Mouse (Mus musculus): ENCODE data around the gene Duoxa1. TPM values are rescaled to one million over a fixed set of nuclear protein-coding genes. Genes with fewer than 3 reads are reported as not detected.

Gene Duoxa1
- polyA plus RNA-seq, 1 experiment from 2014 or later = not detected

DNA sequence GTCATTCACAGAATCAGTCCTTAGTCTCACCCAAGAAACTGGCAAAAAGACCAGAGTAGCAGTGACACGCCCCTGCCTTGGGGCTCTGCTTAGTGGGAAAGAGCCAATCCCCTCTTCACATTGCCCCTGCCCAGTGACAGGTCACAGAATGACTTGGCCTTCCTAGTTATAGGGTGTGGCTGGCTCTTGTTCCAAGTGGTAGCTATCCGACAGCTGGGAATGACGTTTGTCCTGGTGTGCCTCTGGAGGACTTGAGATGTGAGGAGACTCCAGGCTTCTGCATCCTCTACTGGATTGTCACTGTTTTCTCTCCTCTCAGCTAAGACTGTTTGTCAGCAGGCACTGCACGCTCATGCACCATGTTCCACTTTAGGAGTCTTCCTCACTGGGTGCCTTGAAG lies 3.9 kb upstream of the Duoxa1 start:
- Histone ChIP-seq H3K27ac (ENCODE audit: low read depth, low read length) (no peak overlapping the region), H3K27me3 (ENCODE audit: control insufficient read depth, insufficient read depth, low read length) (peaks cover 20% of the 10 kb centered on the region), H3K4me3 (ENCODE audit: low read depth, low read length) (no peak overlapping the region), H3K9ac (ENCODE audit: low read length) (no peak overlapping the region), H3K9me3 (ENCODE audit: control insufficient read depth, low read length) (no peaks in the 10 kb centered on the region), H3K4me1 (ENCODE audit: control insufficient read depth, insufficient read depth, low read length) (no peaks in the 10 kb centered on the region), H3K4me2 (ENCODE audit: low read depth) (no peak overlapping the region), H3K36me3 (ENCODE audit: control insufficient read depth, insufficient read depth, low read length) (no peaks in the 10 kb centered on the region)
- no peak for ATAC-seq (ENCODE audit: insufficient read depth, low FRiP score, low TSS enrichment)
- 64% methylated on average over 4 of the region's 4 CpGs for WGBS
- no peak for DNase-seq (ENCODE audit: low spot score)

DNA sequence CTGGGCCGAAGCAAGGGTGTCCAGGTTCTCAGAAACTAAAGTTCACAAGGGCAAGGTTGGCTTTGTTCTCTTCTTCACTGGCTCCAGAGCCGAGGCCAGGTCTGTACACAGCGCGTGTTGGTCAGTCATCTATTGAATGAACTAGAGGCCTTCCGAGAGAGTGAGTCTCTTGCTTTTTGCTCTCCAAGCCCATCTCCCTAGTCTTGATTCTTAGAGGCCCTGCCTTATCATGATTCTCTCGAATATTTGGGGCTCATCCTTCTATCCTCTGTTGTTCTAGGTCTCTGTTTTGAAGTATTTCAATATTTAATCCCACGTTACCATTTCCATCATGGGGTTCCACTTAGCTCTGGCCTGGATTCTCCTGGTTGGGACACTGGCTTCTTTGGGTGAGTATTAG lies 1.8 kb upstream of the Duoxa1 start, which contains the start of gene Duox1:
Gene Duox1, plus strand, starts transcription at position 301 of the 400 bp plus-strand sequence.
- ATAC-seq (ENCODE audit: insufficient read depth, low FRiP score, low TSS enrichment) = no peak
- peaks cover 22% of the 10 kb centered on the region for H3K27me3 ChIP-seq (ENCODE audit: control insufficient read depth, insufficient read depth, low read length)

DNA sequence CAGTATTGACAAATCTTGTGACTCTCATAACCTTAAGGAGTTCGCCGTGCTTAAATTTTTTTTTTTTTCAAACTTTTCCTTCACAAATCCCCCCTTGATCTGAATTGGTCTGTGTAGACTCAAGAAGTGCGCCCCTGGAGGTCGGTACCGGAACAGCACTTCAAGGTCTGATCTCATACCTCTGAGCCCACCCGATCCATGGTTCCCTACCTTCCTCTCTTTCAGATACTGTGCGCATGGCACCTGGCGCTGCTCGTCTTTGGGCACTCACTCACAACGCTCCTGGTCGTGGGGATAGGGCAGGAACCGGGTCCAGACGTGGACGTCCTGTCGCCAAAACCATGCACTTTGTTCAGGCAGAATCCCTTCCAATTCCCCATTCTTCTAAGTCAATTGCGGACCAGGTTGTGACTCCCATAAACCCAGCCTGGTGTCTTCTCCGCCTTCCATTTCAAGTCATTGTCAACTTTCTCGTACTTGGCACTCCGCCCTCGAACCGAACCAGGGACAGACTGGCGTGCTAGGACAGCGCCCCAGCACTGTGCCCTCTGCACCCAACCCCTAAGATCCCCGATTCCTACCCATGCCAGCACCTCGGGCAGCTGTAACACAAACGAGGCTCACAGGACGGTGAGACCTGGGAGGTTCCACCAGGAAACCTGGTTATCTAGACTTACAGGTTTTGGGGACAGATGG lies 660 bp downstream of the Duoxa1 start:
- Histone ChIP-seq H3K4me3 (ENCODE audit: low read depth, low read length) (peak overlapping the region; percentile 6), H3K4me1 (ENCODE audit: control insufficient read depth, insufficient read depth, low read length) (no peaks in the 10 kb centered on the region), H3K27me3 (ENCODE audit: control insufficient read depth, insufficient read depth, low read length) (peaks cover 22% of the 10 kb centered on the region), H3K9ac (ENCODE audit: low read length) (no peak overlapping the region), H3K9me3 (ENCODE audit: control insufficient read depth, low read length) (no peaks in the 10 kb centered on the region), H3K36me3 (ENCODE audit: control insufficient read depth, insufficient read depth, low read length) (no peaks in the 10 kb centered on the region), H3K4me2 (ENCODE audit: low read depth) (peak overlapping the region; percentile 9; the same call in 1 of the 2 replicates), H3K27ac (ENCODE audit: low read depth, low read length) (no peak overlapping the region)
- ATAC-seq (ENCODE audit: insufficient read depth, low FRiP score, low TSS enrichment) (peak; percentile 60; the same call in 1 of the 2 replicates), DNase-seq (ENCODE audit: low spot score) (peak; percentile 73)
- 3% methylated on average over 27 of the region's 27 CpGs for whole genome bisulfite sequencing

More for the DNA sequence above, 1.8 kb upstream of the Duoxa1 start, which contains the start of gene Duox1:
- DNase-seq (ENCODE audit: low spot score) = no peak
- Histone ChIP-seq H3K4me2 (ENCODE audit: low read depth) (no peak within 1 kb of the TSS), H3K9ac (ENCODE audit: low read length) (no peak within 1 kb of the TSS), H3K36me3 (ENCODE audit: control insufficient read depth, insufficient read depth, low read length) (no peaks in the 10 kb centered on the region), H3K4me1 (ENCODE audit: control insufficient read depth, insufficient read depth, low read length) (no peaks in the 10 kb centered on the region), H3K9me3 (ENCODE audit: control insufficient read depth, low read length) (no peaks in the 10 kb centered on the region), H3K4me3 (ENCODE audit: low read depth, low read length) (no peak within 1 kb of the TSS), H3K27ac (ENCODE audit: low read depth, low read length) (no peak within 1 kb of the TSS)
- 82% methylated on average over 7 of the region's 7 CpGs for WGBS

DNA sequence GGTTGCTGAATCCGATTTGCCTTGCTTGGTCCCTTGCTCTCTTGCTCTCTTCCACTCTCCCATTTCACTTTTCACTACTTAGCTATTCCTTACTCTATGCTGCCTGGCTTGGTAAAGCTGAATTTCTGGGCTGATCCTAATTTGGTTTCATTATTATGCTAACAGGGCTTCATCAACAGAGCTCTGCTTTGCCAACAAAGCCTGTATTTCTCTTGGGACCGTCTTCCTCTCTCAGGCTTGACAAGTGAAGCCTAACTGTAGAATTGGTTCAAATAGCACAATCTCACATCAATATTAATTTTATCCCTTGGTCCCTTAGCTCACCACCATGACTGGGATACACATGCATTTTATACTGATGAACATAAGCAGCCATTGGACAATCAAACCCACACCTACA lies 2.0 kb downstream of the Duoxa1 start:
- no peaks in the 10 kb centered on the region for H3K9me3 ChIP-seq (ENCODE audit: control insufficient read depth, low read length)
- H3K4me3 ChIP-seq (ENCODE audit: low read depth, low read length) = no peak overlapping the region
- H3K36me3 ChIP-seq (ENCODE audit: control insufficient read depth, insufficient read depth, low read length) = no peaks in the 10 kb centered on the region
- no peak overlapping the region for H3K4me2 ChIP-seq (ENCODE audit: low read depth)
- DNase-seq (ENCODE audit: low spot score) (no peak), ATAC-seq (ENCODE audit: insufficient read depth, low FRiP score, low TSS enrichment) (no peak)
- WGBS = 60% methylated on average over 2 of the region's 2 CpGs
- no peak overlapping the region for H3K27ac ChIP-seq (ENCODE audit: low read depth, low read length)
- H3K27me3 ChIP-seq (ENCODE audit: control insufficient read depth, insufficient read depth, low read length) = peaks cover 22% of the 10 kb centered on the region
- H3K9ac ChIP-seq (ENCODE audit: low read length) = no peak overlapping the region
- no peaks in the 10 kb centered on the region for H3K4me1 ChIP-seq (ENCODE audit: control insufficient read depth, insufficient read depth, low read length)

DNA sequence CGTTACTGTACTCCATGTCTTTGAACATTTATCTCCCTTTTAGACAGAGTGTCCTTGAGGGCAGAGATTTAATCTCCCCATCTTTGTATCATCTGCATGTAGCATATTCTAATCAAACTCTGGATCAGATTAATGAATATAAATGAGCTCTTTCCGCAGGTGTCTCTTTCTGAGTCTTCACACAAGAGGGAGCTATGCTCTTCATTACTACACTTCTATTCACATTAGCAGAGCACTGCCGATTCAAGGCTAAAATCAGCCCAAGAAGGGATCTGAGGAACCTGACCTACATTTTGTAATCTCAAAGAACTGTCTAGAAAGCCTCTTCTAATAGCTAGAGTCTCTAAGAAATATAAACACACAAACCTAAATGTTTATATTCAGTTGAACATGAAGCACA lies 3.9 kb downstream of the Duoxa1 start:
- peaks cover 22% of the 10 kb centered on the region for H3K27me3 ChIP-seq (ENCODE audit: control insufficient read depth, insufficient read depth, low read length)
- DNase-seq (ENCODE audit: low spot score) = no peak
- no peak for ATAC-seq (ENCODE audit: insufficient read depth, low FRiP score, low TSS enrichment)
- no peak overlapping the region for H3K9ac ChIP-seq (ENCODE audit: low read length)
- H3K36me3 ChIP-seq (ENCODE audit: control insufficient read depth, insufficient read depth, low read length) = no peaks in the 10 kb centered on the region
- no peaks in the 10 kb centered on the region for H3K4me1 ChIP-seq (ENCODE audit: control insufficient read depth, insufficient read depth, low read length)
- H3K4me3 ChIP-seq (ENCODE audit: low read depth, low read length) = no peak overlapping the region
- no peaks in the 10 kb centered on the region for H3K9me3 ChIP-seq (ENCODE audit: control insufficient read depth, low read length)
- no peak overlapping the region for H3K27ac ChIP-seq (ENCODE audit: low read depth, low read length)
- H3K4me2 ChIP-seq (ENCODE audit: low read depth) = no peak overlapping the region
- 54% methylated on average over 3 of the region's 3 CpGs for WGBS

DNA sequence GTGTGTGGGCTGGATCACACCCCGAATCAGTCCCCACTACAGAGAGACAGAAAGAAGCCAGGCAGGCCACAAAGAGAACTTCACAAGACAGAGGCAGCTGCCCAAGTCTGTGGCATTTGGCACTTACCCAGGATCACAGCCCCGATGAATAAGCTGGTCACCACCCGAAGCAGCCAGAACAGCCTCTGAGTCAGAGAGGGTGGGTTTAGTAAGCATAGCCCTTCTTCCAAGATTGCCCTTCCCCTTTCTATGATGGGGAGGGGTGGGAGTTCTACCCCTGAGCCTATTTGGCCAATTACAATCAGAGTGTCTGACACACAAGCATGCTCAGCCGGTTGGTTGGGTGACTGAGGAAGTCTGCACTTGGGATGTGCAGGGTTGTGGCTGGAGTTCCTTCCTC lies 7.3 kb downstream of the Duoxa1 start:
- Histone ChIP-seq H3K27me3 (ENCODE audit: control insufficient read depth, insufficient read depth, low read length) (peaks cover 14% of the 10 kb centered on the region), H3K4me2 (ENCODE audit: low read depth) (no peak overlapping the region), H3K36me3 (ENCODE audit: control insufficient read depth, insufficient read depth, low read length) (no peaks in the 10 kb centered on the region), H3K9ac (ENCODE audit: low read length) (no peak overlapping the region), H3K9me3 (ENCODE audit: control insufficient read depth, low read length) (no peaks in the 10 kb centered on the region), H3K27ac (ENCODE audit: low read depth, low read length) (no peak overlapping the region), H3K4me3 (ENCODE audit: low read depth, low read length) (no peak overlapping the region), H3K4me1 (ENCODE audit: control insufficient read depth, insufficient read depth, low read length) (no peaks in the 10 kb centered on the region)
- DNase-seq (ENCODE audit: low spot score) = no peak
- no peak for ATAC-seq (ENCODE audit: insufficient read depth, low FRiP score, low TSS enrichment)
- WGBS = 58% methylated on average over 4 of the region's 4 CpGs

DNA sequence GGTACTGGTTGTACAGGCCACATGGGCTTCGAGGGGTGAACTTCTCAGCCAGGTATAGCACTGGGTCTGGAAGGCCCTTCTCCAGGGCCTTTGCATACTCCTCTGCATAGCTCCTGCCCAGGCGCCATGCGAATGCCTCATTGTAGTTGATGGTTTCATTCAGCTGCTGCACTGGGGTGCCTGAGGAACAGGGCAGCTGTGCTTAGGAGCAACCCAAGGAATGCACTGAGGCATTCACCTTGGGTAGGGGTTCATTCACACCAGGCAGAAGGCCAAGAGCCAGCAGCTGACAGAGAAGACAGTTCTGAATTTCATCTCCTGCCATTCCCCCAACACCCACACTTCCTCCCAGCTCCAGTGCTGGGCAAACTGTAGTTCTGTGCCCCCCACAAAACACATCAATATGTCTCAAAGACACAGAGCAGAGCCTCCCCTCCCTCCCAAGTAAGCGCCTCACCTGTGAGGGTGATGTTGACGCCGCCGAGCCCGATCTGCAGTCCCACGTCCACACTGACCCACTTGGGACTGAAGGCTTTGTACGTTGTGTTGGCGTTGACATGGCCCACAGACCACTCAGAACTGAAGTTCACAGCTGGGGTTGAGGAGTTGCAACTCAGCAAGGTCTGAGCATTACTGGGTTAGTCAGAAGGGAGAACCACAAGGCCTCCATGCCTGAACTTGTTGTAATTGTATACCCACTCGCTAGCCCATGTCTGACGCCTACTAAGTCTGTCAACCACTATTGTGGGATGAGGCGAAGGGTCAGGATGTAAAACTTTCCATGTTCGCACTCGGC lies 8.2 kb downstream of the Duoxa1 start:
- peaks cover 23% of the 10 kb centered on the region for H3K27me3 ChIP-seq (ENCODE audit: control insufficient read depth, insufficient read depth, low read length)
- H3K4me1 ChIP-seq (ENCODE audit: control insufficient read depth, insufficient read depth, low read length) = no peaks in the 10 kb centered on the region
- H3K4me2 ChIP-seq (ENCODE audit: low read depth) = no peak overlapping the region
- WGBS = 87% methylated on average over 16 of the region's 16 CpGs
- H3K4me3 ChIP-seq (ENCODE audit: low read depth, low read length) = no peak overlapping the region
- H3K36me3 ChIP-seq (ENCODE audit: control insufficient read depth, insufficient read depth, low read length) = no peaks in the 10 kb centered on the region
- no peaks in the 10 kb centered on the region for H3K9me3 ChIP-seq (ENCODE audit: control insufficient read depth, low read length)
- ATAC-seq (ENCODE audit: insufficient read depth, low FRiP score, low TSS enrichment) (no peak), DNase-seq (ENCODE audit: low spot score) (no peak)
- no peak overlapping the region for H3K27ac ChIP-seq (ENCODE audit: low read depth, low read length)
- H3K9ac ChIP-seq (ENCODE audit: low read length) = no peak overlapping the region

DNA sequence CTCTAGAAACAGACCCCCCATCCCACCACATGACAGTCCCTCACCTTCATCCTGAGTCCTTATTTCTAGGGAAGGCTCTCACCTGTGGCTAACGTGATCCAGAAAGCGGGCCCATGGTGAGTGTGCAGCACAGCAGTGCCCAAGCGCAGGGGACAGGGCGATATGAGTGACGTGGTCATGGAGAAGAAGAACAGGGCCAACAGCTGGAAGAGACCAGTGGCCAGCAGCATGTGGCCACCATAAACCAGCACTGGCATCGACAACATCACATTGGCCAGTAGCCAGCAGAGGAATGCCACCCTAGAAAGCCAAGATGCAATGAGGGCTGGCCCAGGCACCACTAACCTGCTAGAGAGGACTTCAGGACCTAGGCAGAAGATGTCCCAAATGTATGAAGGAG lies 9.0 kb downstream of the Duoxa1 start:
- Histone ChIP-seq H3K36me3 (ENCODE audit: control insufficient read depth, insufficient read depth, low read length) (no peaks in the 10 kb centered on the region), H3K9me3 (ENCODE audit: control insufficient read depth, low read length) (no peaks in the 10 kb centered on the region), H3K27me3 (ENCODE audit: control insufficient read depth, insufficient read depth, low read length) (peaks cover 31% of the 10 kb centered on the region), H3K9ac (ENCODE audit: low read length) (no peak overlapping the region), H3K4me2 (ENCODE audit: low read depth) (no peak overlapping the region), H3K4me1 (ENCODE audit: control insufficient read depth, insufficient read depth, low read length) (no peaks in the 10 kb centered on the region), H3K4me3 (ENCODE audit: low read depth, low read length) (no peak overlapping the region), H3K27ac (ENCODE audit: low read depth, low read length) (no peak overlapping the region)
- DNase-seq (ENCODE audit: low spot score) (no peak), ATAC-seq (ENCODE audit: insufficient read depth, low FRiP score, low TSS enrichment) (no peak)
- WGBS = 88% methylated on average over 6 of the region's 6 CpGs
